Mouse (Mus musculus) bone marrow macrophage, adult 2 months (primary cell): ENCODE data around the gene Ppia.

Experiments
- CTCF ChIP-seq: IDR thresholded peaks from 2 replicates; pipeline ENCODE4 v1.5.1; 2012; ENCODE audit warnings: low read depth, mild to moderate bottlenecking, low read length, moderate library complexity
- POLR2A ChIP-seq: IDR thresholded peaks from 2 replicates; pipeline ENCODE4 v1.6.1; 2012; ENCODE audit warnings: mild to moderate bottlenecking, low read depth, low read length, borderline replicate concordance

GRCm38 (mm10) chr11:6443727-6444076 lies 28.5 kb downstream of the Ppia start:
- no peak for TF ChIP-seq CTCF
- no peak for TF ChIP-seq POLR2A
